Mouse (Mus musculus) adrenal gland, postnatal 14 days (tissue): Measurements from ENCODE around the gene Rab5a. TPM values are rescaled to one million over a fixed set of nuclear protein-coding genes. Genes with fewer than 3 reads are reported as not detected.
A peak's percentile ranks its signal among the peaks of the same experiment; 100 is the strongest.

Experiments
- DNase-seq: peaks from one replicate; pipeline ENCODE4 v3.0.0; 2021; ENCODE audit warnings: mixed read lengths
- total RNA-seq: library from RNA; stranded (reverse); gene quantifications from 2 replicates; pipeline ENCODE4 v1.2.3, GENCODE M21; 2021

The Rab5a gene
- total RNA-seq, 1 experiment from 2014 or later: 87.1 TPM

DNA sequence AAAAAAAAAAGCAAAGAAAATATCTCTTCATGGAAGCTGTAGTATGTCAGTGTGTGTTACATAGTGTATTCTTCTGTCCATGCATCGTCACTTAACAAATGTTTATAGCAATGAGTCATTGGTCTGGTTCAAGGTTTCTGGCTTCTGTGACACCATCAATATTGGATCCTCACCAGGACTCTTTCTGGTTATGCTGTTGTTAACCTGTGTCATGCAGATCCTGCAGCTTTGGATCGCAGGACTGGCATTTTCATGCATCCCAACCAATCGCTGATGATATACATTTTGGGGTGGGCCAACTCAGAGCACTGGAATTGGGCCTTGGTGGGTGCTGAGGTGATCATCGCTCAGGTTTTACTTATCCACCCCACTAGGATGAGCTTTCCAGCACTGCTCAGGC is 63.5 kb downstream of the Rab5a start:
- DNase-seq: peak; percentile 10

DNA sequence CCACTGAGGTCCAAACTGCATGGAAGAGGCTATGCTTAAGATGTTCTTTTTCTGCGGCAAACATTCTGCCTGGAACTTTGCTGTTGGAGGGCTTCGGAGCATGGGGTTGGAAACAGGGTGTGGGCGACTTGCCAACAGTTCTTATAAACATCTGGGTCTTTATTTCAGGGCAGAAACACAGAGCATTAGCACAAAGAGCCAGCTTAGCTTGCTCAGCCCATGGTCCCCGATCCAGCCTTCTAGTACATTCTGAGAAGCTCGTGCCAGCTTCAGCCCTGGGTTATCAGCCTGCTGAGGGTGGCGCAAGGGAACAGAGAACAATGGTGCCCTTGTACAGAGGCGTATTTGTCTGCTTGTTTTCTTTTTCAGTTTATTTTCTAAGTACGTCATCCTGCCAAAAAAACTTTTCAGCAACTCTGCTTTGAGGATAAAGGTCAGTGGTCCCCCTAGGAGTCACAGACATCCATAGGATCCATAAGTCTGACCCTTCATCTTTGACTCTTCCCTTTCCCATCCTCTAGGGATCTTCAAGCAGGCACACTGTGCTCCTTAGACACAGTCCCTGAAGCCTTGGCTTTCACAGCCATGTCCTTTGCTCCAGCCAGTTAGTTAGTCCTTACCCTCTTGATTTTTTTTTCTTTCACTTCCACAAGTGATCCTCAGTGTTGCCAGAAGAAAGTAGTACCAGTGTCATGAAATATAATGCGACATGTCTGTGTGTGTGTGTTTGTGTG is 64.7 kb downstream of the Rab5a start:
- DNase-seq: peak; percentile 61

- no peak for DNase-seq
These were observed 72.6 kb downstream of the Rab5a start for GRCm38 (mm10) chr17:53551306-53552299.

GRCm38 (mm10) chr17:53554088-53554487 is 75.1 kb downstream of the Rab5a start:
- DNase-seq: peak; percentile 66

- no peak for DNase-seq
These were observed 75.8 kb downstream of the Rab5a start for GRCm38 (mm10) chr17:53554813-53555212.

Other genes with a start within 250 kb of the Rab5a start
- 0.48 and 0.60 TPM in 2 replicates for gene Efhb, start 15.9 kb upstream of the Rab5a start, total RNA-seq
- gene Pp2d1, start 60.2 kb downstream of the Rab5a start, total RNA-seq: not detected in 2 replicates
- 65.7 and 67.0 TPM in 2 replicates for gene Kat2b, start 87.6 kb downstream of the Rab5a start, total RNA-seq
- 3.3 and 5.2 TPM in 2 replicates for gene Sgo1, start 210.1 kb downstream of the Rab5a start, total RNA-seq